Mouse (Mus musculus) lung, postnatal 0 days (tissue): ENCODE measurements at regions not wholly inside any gene's neighbourhood (a gene's known extent, or its start where the extent isn't known, plus 50 kb on each side); places are given as distances from the start of the nearest gene placed in this dataset.

ENCODE experiments used
- CTCF ChIP-seq: IDR thresholded peaks from 2 replicates; pipeline ENCODE4 v1.5.1; 2016; ENCODE audit warnings: antibody characterized with exemption, mild to moderate bottlenecking
- EP300 ChIP-seq: IDR thresholded peaks from 2 replicates; pipeline ENCODE4 v1.6.1; 2016; ENCODE audit warnings: antibody characterized with exemption, mild to moderate bottlenecking, control low read depth

GRCm38 (mm10) chr13:72810626-72811025 lies 182.0 kb downstream of the Irx2 start:
- TF ChIP-seq EP300 (no peak), CTCF (no peak)
